Mouse (Mus musculus) neural tube, embryonic 10.5 days (tissue): ENCODE measurements at regions not wholly inside any gene's neighbourhood (a gene's known extent, or its start where the extent isn't known, plus 50 kb on each side); places are given as distances from the start of the nearest gene placed in this dataset.

Experiments used
- DNase-seq: peaks from one replicate; pipeline ENCODE4 v3.0.0-alpha.2; 2017; ENCODE audit warnings: low spot score; ENCODE audit errors: extremely low spot score

DNA sequence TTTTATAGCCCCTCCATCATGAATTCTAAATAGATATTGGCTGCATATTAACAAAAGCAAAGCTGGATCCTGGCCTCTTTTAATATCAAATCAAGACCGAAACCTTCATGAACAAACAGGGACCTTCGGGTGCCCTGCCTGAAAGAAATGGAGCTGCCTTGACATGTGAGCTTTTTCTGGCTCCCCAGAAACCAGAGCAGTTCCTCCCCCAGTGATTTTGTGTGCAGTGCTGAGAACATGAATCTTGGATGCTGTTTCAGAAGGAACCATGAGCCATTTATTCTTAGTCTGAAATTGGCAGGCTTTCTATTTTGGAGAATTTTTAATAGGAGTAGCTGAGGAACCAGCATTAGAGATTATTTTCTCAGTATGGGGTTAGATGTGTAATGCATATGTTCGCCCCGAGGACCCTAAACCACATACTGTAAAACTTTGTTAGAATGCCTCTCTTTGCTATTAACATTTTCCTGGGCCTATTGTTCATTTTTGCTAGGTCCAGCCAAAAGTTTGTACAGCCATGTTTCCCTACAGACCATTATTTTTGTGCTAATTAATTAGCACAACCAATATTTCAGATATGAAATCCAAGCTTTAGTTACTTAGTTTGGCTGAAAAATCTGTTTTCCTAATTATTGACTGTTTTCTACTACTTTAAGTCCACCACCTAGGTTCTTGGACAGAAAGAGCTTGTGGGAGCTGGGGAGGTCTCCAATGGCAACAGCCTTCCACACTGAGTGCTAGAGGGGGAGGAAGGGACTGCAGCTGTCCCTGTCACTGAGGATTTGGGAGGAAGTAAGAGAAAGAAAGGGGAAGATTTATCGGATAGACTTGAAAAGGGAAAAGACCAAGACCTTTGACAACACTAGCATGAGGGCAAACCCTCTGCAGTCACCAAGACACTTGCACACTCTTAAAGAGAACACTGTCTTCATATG, 613.0 kb downstream of the Nfib start:
- no peak for DNase-seq

DNA sequence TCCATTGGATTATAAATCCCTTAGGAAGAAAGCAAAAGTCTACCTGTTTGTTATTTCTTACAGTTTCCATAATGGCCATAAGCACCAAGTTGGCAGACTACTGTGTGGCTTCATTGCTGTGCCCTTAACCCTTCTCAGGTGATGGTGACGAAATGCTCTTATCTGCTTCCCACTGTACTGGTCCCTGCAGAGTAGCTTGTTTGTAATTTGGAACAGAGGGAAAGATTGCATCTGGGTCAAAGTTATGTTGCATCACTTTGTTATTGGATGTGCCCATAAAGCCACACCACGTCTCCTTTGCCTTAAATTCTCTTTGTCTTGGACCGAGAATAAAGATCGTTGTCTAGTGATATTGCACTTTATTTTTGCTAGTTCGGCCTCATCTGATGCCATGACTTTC, 615.9 kb downstream of the Nfib start:
- DNase-seq: no peak

DNA sequence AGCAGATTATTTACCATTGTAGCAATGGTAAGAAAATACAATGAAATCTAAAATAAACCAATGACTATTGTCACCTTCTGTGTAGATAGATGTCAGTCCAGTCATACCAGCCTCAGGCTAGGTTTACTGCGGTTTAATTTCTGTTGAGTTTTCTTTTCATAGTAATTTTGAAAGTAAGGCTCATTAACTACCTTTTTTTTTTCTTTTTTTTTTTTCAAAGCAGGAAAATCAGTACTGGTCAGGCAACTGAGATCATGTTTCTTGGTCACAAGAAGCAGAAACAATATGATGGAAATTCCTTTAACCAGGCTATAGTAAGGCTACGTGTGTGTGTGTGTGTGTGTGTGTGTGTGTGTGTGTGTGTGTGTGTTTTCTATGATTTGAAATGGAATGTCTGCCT, 622.0 kb downstream of the Nfib start:
- DNase-seq: no peak

DNA sequence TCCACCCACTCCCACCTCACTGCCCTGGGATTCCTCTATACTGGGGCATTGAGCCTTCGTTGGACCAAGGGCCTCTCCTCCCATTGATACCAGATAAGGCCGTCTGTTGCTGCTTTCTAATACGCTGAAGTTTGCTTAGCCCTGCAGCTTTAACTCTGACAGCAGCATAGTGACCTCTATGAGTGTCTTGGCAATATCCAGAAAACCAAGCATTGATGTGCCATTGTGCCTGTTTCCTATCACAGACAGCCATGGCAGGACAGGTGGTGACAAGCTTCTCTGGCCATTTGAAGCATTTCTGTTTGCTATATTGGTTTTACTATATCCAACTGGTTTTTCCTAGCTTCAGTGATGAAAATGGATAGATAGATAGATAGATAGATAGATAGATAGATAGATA, 625.4 kb upstream of the Mpdz start:
- no peak for DNase-seq

DNA sequence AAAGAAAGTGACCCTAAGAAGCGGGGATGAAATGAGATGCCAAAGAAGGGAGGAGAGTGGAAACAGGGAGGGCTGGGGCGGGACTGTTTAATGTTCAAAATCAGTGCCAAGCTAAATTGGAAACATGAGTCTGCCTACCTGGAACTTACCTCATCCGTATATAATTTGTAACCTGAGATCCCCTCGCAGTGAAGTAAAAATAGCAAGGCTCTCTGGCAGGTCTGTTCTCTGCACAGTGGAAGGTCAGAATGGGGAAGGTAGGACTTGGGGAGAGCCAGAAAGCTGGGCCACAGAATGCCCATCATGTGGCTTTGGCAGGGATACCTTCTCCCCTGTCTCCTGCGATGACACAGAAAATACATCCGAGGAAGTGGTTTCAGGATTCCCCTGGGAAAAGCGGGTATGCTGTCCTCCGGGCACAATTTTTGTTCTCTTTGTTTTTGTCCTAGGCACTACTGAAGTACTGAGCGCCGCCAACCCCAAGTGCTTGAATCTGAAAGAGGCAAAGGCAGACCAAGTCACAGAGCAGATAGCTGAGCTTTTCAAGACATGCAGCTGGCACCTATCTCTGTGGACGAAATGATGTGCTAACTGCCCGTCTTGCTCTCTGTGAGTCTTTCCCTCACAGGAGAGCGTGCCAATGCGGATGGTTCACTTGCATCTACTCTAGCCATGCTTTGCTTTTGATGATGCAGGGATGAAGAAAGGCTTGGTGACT, 623.2 kb upstream of the Mpdz start:
- DNase-seq: no peak

DNA sequence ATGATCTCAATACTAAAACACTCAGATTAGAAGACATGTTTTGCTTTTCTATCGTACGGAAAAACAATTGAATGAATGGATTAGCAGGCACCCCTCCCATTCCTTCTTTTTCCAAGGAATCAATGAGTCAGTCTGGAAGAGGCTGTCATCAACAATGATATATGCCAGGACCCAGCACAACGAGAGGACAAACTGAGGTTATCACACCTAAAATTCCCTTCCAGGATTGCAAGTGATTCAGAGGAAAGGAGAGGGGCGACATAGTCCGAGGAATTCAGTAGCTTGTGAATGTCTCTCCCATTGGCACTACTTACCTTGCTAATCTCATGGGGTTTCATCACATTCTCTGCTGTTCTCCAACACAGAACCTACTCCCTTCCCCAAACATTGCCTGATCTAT, 620.1 kb upstream of the Mpdz start:
- no peak for DNase-seq

DNA sequence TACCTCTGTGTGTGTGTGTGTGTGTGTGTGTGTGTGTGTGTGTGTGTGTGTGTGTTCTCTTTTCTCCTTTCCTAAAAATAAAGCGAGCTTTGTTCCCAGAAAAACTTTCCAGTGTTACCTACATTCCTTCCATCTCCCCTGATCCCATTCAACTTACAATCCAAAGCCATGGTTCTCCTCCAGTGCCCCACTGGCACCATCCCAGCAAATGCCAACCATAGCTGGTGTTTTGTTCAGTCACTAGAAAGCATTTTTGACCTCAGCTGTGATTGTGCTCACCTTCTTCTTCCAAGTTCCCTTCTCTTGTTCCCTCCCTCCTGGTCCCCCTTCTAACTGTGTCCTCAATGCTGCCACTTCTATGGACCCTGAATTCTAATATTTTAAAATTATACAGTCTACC, 614.1 kb upstream of the Mpdz start:
- DNase-seq: no peak

DNA sequence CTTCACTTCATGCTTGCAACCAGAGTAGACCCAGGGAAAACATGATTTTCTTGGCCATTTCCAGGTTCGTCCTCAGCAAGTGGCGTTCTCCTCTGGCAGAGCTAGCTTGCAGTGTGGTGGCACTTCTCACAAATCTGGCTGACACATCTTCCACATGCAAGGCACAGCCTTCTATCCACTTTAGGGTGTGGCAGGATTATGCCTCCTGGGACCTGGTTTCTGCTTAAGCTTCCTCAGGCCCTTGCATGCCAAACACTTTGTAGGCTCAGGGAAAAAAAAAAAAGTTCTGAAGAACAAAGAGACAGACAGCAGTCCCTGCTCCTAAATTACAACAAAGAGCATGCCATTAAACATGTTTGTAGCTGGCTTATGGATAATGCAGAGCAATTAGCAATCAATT, 605.6 kb upstream of the Mpdz start:
- DNase-seq: no peak

DNA sequence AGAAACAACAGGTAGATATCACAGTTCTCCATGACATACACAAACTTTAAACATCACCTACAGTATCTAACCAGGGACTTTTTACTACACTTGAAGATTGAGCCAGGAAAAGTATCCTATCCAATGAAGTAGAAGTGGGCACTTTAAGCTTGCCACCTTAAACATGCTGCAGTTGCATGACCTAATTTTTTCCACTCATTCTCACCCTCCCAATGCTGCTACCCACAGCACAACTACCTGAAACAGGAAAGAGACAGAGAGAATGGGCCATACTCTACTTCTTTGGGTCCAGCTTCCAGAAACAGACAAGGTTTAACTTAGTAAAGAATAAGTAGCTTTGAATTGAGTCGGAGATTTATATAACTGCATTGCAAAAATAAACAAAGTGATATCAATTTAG, 594.9 kb upstream of the Mpdz start:
- no peak for DNase-seq

DNA sequence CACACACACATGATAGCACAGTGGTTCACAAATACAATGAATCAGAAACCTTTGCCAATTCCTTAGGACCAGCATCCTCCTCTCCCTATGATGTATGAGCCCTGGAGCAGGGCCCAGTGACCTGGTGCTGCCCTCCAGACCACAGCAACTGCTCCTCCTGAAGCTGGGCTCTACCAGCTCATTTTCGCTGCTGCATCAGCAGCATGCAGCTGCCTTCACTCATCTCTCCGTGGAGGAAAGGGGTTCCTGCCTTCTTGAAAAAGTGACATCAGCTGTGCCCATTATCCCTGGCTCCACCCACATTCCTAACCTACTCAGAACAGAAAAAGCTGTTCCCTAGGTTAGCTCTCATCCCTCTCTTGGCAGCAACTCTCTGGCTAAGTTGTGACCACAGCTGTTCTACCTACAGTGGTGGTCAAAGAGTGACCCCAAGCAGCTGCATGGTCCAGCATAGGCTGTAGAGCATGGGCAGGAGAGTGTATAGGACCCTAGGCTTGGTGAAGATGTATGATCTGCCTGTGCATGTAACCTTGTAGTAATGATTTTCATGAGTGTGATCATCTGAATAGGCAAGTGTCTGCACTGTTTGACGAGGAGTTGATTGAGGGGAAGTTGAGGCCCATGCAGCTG, 592.6 kb upstream of the Mpdz start:
- DNase-seq: no peak

DNA sequence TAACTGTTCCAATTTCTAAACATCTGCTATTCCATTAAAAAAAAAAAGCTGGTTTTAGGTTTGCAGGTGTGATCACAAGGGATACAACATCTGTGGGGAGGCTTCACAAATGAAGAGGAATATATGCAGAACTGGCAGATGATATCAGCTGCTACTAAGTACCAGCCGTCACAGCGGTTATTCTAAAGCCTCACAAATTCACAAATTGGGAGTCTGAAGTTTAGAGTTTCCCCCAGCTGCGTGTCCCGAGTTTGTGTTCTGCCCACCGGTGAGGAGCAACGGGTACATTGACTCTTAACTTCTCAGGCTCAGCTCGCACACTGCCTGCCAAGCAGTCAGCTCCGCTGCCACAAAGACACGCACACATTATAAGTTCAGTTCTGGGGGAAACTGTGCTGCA, 586.6 kb upstream of the Mpdz start:
- no peak for DNase-seq

DNA sequence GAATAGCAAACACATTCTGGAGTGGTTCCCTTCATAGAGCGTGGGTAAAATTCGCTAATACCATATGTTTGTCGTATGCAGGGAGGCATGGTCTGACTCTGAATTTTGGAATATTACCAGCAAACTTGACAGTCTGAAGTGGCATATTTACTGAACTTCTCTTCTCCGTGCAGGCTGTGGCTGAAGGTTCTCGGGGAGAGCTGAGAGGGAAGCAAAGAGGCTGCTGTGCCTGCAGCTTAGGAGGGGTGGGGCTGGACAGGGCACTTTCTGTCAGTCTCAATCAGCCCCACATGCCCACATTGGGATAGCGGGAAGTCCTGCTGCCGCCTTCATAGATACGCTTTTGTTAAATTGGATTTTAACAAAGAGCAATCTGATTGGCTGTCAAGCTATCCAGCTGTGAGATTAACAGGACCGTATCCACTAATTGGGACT, 584.8 kb upstream of the Mpdz start:
- no peak for DNase-seq

DNA sequence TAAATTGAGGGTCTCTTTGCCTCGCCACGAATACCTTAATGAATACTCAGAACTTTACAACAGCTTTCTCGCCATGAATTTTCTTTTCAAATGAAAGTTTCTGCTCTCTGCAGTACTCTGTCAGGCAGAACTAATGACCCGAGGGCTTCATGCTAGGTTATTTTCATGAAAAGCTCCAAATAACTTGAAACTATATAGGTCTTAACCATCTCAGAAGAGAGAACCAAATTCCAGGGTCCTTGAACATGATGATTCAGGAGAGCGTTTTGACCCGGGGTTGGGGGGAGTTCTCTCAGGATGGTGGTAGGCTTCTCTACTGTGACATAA, 558.8 kb upstream of the Mpdz start:
- DNase-seq: no peak

DNA sequence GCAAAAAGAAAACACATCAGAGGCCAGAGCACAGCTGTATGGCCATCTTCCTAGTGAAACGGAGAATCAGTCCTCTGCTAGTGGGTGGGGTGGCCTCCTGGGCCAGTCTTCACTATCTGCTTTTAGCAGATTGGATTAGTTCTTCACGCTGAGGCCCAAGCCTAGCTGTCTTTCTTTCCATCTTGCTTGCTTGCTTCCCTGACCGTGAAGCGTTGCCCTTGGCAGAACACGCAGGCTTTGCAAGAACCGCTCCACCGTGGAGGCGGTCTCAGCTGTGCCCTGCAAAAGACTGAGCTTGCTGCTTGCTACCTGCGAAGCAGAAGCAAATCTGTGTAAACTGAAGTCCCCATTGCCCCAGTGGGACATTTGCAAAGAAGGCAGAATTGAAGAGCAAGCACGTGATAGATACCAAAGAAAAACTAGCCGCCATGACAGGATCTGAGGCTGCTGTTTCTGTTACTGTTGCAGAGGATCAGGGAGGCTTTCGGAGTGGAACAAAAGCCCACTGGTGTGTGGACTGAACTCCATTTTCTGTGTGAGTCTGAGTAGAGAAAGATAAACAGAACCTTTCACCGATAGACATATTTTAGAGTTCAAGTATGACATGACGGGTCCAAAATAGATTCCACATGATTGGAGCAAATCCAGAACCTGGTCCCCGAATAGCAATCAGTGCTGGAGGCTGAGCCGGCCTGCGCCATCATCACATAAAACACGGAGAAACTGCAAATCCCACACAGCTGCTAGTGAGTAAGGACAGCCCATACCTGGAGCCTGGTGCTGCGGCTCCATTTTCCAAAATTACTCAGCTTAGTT, 558.2 kb upstream of the Mpdz start:
- DNase-seq: no peak

DNA sequence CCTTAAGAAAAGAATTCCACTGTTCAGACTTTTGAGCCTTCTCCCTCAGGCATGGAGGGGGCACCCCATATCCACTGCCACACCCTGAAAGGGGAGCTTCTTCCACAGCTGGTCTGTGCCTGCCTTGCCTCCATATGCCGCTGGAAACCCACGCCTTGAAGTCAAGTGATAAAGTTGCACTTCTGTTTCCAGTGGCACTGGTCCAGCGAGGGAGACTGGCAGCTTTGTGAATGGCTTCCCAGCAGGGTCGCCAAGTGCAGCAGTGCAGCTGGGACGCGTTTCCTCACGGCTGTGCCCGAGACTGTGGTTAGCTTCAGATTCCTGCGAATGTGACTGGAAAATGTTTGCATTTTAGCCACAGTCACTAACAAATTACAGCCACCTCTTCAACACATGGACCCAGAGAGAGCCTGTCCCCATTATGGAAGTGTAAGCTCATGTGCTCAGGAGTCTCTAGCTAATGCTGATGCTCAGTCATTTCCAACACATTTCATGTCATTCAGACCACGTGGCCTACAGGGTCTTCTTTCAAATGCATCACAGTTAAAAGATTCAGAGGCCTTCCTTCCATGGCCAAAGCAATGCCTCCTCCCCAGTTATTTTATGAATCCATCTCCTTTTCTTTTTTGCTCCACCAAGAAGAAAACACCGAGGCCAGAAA, 557.2 kb upstream of the Mpdz start:
- DNase-seq: no peak

DNA sequence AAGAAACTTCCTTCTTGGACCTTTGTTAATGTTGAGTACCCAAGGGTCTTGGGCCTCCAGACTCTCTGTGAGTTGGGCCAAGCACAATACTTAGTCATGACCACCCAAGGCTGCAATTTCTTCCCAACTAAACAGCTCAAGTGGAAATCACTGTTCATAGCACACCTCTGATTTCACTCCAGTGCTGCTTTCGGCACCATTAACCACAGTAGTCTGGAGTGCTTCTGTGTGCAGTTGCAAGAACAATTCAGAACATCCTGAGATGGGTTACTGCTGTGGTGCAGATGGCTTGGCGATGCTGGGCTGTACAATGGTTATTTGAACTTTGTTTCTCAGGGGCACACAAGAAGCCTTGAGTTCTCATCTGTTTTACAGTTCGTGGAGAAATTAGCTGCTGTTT, 556.5 kb upstream of the Mpdz start:
- DNase-seq: no peak

DNA sequence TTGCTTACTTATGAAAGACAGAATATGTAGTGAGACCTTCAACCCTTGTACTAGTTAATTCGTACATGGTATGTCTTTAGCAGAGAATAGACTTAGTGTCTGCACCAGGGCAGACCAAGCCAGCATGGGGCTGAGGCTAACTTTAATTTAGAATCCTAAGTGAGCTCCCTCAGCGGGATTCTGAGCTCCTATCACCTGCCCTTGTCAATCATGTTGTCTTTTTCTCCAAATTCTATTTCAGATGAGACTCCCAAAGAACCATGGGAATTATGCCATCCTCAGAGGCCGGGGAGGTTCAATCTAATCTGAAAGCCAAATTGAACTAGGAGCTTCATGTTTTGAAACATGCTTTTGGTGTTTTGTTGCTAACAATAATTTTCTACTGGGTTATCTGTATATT, 553.8 kb upstream of the Mpdz start:
- no peak for DNase-seq

DNA sequence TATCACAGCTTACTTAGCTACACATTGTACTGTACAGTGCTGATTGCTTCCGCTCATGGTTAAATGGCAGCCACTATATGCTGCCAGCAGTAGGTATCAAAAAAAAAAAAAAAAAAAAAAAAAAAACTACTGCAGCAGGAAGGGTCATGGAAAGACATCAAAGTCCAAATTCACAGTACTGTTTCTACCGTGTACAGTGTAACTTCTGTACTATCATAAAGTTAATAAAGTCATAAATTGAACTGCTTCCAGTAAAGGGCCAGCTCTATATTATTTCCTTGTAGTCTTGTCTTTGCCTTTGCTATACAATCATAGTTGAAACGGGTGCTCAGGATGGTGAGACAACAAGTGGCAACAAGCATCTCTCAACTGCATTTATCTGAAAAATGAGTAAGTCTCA, 552.6 kb upstream of the Mpdz start:
- no peak for DNase-seq

DNA sequence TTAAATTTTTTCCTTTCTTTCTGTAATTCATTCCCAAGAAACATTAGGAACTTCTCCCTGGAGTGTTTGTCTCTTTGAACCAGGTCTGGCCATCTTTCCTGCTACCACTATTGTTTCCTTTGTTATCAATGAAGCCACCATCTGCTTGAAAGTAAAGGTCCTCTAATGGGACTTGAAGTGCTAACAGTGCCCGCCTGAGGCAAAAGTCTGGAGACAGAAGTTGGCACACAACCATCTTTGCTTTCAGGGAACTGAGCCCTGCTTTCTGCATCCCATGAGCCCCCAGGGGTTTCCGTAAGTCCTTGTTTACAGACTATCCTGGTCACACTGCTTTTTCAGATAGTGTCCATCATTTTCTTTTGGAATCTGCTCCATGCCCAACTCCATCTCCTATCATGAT, 546.2 kb upstream of the Mpdz start:
- DNase-seq: no peak

DNA sequence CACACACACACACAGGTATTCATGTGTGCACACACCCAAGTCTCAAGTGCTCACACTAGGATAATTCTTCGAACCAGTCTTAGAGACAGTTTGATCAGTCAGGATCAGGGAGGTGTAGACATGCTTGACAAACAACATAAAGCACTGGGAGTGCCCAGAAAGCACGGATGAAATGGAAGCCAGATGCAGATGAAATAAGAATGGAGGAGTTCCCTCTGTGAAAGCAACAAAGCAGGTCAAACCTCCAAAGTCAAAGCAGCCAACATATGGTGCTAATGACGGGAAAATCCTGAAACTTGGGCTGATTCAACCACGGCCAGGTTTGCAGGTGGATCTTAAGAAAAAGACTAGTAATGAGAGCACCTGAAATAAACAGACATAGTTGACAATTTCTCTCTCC, 544.0 kb upstream of the Mpdz start:
- no peak for DNase-seq

DNA sequence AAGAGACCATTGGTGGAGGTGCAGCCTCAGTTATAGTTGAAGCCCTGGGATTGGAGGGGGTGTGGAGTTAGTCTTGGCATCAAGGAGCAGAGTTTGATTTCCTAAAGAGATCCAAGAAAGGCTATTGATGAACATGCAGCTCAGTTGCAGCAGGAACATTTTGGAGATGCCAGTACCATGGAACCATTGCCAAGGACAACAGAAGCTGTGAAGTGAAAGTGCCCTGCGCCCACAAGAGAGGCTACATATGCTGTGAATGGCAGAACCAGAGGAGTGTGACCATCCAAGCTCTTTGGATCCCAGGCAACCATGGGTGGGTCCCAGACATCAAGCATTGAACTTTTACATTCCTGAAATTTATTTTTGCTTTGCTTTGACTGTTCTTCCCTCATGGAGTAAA, 539.2 kb upstream of the Mpdz start:
- no peak for DNase-seq
